Mouse (Mus musculus): ENCODE results near the gene Cdk11b.

The Cdk11b gene

DNA sequence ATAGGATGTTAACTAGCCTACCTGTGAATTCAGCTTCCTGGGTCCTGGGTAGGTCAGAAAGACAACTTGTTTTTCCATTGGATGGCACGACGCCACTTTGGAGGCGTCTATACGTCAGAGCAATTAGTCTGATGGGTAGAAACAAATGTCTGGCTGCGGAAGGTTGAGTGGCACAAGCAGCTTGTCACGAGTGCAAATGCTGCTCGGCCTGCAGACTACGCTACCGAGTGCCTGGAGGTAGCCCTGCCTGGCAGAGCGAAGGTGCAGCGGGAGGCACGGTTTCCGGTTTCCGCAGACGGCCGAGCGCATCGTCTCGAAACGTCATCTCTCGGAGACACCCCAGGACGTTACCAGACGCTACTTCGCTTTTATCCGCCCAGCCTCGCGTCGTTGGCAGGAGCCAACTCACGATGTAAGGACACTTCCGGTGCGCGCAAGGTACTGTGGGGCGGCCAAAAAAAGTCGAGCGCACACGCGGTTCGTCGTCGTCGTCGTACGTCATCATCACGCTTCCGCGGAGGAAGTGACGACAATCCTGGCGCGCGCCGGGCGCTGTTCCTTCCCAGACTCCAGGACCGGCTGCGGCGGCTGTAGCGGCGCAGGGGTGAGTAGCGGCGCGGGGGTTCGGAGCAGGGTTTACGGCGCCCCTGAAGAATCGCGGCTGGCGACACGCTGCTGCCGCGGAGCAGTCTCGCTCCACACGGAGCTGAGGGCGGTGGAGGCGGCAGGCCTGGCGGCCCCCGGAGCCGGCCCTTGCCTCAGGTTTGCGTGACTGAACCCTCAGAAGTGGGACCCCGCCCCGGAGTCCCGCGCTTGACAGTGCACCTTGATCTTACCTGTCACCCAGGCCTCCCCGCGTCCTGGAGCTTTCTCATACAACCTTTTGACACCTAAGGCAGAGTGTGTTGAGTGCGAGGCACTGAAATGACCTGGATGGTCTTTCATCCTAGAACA lies at the start of gene Cdk11b:
Cdk11b (plus strand) TSS at position 517 of the 954 bp plus-strand sequence.
- DNase-seq: peak; percentile 96 to 97

DNA sequence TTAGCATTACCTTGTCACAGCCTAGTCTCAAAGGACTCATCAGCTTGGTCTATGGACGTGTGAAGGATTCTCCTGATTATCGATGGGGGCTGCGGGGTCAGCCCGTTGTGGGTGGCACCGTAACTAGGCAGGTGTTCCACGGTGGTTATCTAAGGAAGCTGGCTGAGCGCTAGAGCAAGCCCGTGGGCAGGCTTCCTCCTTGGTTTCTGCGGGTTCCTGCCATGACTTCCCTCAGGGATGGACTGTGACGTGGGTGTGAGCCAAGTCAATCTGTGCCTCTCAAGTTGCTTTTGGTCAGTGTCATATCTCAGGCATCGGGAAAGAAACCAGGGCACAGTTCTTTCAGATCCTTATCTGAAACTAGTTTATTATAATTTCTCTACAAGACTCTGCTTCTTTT lies 49.7 kb upstream of the Cdk11b start:
- peak; percentile 31 for DNase-seq

DNA sequence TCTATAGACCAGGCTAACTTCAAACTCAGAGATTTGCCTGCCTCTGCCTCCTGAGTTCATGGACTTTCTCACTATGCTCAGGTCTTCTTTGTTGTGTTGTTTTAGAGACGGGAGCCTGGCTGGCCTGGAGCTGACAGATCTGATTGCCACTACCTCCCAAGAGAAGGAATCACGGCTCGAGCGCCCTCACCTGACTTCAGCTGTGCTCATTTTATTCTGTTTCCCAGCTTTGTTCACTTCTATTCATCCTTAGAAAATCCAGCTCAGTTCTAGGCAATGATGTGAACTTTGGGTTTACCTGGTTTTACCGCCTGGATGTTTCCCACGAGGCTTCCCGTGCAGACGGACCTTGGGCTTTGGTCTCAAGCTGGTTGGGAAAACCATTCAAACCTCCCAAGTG lies 49.1 kb upstream of the Cdk11b start:
- DNase-seq: no peak

DNA sequence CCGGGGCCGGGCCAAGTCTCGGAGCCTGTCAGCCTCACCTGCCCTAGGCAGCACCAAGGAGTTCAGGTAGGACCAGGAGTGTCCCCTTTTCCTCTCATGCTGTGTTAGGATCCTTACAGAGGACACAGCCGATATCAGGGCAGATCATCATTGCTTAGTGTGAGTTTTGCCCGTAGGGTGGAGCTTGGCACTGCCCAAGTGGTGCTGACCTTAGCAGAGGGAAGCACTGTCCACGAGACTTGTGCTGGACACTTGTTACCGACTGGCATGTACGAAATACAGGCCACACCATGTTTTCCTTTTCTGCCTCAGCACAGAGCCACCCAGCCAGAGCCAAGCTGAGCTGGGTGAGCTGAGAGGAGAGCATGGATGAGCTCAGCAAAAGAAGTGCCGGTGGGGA lies 47.5 kb upstream of the Cdk11b start:
- DNase-seq: no peak

DNA sequence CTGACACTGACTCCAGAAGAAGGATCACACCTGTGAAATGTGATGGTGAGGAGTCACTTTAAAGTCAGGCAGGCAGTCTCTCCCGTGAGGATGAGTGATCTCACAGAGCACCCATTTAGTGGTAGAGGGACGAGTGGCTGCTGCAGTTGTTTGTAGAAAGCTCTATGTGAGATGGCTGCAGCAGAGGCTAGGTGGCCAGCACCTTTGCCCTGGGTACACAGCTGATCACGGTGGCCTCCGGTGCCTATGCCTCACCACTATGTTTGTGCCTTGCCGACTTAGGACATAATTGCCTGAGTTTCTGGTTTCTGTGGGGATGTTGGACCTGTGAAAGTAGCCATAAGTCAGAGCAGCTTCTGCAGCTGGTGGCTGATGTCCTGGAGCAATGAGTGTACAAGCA lies 46.9 kb upstream of the Cdk11b start:
- no peak for DNase-seq

DNA sequence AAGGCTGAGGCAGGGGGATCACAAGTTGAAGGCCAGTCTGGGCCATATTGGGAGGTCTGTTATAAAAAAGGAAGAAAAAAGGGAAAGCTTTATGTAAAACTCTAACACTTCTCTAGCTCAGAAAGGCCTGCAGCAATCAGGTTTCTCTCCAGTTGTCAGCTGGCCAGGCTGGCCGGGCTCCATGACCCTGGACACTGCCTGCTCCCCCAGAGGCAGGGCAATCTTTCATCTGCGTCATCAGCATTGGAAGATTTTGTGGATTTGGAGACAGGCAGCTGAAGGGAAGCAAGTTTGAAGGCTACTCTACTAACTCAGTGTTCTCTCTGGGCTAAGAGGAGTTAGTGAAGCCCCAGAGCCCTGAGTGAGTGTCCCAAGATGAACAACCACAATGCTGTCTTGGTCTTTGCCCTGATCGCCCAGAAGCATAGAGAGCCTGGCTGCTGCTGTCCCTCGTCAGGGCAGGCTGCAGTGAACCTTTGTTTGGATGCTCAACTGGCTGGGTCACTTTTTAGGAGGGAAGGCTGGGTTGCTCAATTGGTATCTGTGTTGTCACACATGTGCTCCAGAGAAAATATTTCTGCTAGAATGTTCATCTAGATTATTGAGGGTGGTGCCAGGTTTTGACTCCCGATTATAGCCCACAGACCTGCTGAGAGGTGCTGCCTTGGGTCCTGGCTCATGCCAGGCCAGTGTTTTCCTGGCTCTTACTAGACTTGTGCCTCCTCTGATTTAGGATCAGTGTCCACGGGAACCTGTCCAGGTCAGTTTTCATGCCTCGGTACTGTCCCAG lies 46.1 kb upstream of the Cdk11b start:
- DNase-seq: no peak

DNA sequence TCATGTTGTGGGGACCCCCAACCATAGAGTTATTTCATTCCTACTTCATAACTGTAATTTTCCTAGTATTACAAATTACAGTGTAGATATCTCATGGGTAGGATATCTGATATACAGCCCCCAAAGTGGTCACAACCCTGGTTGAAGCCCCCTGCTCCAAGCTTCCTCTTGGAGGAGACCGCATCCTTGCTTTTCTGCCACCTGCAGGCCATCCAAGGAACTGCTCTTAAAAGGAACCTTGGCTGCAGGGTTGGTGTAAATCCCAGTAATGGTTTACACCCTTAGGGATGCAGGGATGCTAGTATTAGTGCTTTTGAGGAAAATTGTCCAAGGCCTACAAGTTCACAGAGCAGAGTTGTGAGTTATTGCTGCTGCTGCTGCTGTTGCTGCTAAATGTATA lies 44.2 kb upstream of the Cdk11b start:
- peak; percentile 63 to 69 for DNase-seq

DNA sequence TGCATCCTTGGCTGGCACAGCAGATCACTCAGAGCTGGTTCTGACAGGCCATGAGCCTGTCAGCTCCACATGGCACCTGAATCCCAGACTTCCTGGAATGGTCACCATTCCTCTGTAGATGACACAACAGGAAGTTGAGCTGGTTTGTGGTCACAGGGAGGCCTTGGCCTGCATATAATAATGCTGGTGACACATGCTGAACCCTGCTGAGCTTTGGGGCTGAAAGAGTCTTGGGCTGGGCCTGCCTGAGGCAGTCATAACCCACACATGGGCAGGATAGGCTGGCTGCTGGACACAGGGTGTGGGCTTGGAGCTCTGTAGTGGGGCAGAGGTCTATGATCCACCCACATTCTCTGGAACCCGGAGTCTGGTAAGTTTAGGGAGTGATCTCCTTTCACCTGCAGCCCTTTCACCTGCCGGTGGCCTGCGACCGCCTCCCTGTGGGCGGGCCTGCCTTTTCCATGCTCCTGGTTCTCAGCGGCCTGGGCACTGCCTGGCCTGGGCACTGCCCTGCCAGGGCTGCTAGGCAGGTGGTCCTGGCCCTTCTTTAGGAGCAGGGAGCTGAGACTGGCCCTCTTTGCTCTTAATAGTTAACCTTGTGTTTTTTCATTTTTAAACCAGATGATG lies 42.3 kb upstream of the Cdk11b start:
- no peak for DNase-seq

DNA sequence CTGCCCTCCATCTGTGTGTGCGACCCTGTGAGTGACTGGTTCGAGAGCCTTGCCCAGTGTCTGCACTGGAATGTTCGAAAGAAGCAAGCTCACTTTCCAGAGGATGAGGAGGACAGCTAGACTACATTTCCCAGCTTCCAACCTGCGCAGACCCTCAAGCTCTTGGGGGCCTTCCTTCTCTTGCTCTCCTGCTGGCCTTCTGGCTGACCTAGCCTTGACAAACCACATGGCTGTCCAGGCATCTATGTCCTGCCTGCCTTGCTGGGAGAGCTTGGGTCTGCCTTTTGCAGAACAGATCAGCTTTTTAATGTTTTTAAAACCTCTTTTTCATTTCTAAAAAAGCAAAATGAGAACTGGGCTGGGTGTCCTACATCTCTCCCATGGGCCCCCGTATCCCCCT lies 35.3 kb upstream of the Cdk11b start:
- no peak for DNase-seq

DNA sequence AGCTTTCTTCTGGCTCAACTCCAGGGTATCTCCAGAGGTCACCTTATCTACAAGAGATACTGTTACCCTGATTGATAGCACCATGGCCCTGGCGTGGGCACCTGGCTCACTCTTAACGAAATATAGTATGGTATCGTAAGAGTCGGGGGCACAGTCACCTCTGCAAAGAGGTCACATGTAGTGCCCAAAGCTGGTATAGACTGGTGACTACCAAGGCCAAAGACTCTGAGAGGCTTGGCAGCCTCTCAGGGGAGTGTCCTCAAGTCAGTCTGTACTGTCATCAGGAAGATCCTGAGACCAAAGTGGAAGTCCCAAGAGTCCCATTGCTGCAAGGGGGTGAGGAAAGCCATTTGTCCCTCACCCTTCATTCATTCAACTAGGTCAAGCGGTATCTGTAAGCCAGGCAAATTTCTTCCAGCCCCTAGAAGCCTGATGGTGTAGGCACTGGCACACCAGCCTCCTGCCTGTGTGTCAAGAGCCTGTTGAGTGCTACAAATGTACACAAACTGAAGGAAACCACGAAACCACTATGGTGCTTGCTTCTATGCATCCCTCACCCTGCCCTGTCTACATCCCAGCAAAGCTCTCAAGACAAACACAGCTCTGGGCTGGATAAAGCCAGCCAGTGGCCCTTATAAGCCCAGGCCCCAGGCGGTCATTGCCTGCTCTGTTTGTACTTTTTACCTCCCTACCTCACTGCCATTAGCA lies 33.5 kb upstream of the Cdk11b start:
- DNase-seq: no peak

DNA sequence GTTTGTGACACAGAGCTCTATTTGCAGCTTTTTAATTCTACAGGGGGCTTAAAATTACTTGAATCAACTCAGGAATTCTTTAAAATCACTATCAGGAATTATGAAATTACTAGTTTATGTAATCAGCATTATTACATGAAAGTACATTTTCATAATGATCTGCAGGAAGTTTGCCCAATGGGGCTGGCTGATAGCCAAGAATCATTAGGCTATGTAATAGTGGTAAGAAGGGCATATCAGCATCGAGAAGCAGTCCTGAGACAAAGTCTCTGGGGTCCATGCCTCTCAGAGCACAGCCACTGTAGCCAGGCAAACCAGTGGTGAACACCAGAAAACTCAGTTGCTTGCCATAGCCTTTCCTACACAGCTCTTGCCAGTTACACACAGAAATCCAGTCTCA lies 30.9 kb upstream of the Cdk11b start:
- no peak for DNase-seq

DNA sequence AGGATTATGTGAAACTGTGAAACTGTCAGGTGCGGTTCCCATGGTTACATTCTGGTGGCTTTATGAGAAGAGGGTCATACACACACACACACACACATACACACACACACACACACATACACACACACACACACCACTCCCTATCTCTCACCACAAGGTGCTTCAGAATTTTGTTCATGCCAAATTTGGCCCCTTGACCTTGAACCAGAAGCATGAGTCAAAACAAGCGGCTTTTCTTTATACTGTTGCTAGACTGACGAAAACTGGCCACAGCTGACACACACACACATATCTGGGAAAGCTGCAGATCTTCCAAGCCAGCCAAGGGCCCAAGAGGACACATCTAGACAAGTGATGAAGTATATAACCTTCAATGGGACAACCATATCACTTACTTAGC lies 28.9 kb upstream of the Cdk11b start:
- no peak for DNase-seq

DNA sequence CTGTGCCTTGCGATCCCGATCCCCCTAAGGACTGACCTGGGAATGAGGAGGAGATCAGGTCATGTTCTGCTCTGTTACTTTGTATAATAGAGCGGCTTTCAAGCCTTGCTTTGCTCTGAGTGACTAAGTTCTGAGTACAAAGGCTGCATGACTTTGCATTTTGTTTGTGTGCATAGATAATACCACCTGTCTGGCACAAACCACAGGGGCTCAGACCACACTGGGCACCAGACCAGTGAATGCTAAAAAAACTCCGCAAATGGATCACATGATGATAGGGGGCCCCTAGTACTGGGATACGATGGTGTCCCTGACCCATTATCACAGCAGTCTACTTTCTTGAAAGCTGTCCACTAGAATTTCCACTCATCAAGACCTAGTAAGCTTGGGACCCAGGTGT lies 28.0 kb upstream of the Cdk11b start:
- no peak for DNase-seq

DNA sequence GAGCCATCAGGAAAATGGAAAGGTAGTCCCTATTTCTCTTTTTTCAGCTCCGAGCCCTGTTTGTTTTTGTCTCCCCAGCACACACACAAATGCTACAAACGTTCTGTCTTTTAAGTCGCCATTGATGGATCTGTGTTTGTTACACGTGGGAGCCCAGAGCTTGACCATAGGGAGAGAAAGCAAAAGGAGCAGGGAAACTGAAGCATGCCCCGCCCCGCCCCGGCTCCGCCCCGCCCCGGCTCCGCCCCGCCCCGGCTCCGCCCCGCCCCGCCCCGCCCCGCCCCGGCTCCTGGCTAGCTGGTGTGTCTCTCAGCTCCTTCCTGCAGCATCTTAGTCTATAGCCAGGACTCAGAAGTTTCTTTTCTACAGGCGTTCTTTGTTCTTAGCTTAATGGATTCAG lies 26.1 kb upstream of the Cdk11b start:
- DNase-seq: no peak

DNA sequence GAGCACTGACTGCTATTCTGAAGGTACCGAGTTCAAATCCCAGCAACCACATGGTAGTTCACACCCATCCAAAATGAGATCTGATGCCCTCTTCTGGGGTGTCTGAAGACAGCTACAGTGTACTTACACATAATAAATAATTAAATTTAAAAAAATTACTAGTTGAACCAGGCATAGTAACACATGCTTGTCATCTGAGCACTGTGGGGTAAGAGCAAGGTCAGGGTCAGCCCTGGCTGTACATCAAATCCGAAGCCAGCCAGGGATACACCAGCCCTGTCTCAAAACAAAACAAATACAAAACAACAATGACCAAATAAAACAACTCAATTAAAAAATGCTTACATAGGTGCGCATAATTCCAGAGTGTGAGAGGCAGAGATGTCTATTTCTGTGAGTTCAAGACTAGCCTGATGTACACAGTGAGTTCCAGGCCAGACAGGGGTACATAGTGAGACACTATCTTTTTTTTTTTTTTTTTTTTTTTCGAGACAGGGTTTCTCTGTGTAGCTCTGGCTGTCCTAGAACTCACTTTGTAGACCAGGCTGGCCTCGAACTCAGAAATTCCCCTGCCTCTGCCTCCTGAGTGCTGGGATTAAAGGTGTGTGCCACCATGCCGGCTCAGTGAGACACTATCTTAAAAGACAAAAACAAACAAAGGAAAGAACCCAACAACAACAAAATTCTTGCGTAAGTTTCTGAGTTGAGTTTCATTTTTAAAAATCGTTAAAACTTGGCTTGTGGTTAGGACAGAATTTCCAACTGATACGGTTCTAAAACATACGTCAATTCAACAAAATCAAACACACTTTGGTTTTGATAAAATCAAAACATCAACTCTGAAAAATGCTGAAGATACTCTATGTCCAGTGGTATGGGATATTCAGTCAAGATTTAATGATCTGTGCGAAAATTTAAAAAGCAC lies 24.5 kb upstream of the Cdk11b start:
- DNase-seq: no peak

DNA sequence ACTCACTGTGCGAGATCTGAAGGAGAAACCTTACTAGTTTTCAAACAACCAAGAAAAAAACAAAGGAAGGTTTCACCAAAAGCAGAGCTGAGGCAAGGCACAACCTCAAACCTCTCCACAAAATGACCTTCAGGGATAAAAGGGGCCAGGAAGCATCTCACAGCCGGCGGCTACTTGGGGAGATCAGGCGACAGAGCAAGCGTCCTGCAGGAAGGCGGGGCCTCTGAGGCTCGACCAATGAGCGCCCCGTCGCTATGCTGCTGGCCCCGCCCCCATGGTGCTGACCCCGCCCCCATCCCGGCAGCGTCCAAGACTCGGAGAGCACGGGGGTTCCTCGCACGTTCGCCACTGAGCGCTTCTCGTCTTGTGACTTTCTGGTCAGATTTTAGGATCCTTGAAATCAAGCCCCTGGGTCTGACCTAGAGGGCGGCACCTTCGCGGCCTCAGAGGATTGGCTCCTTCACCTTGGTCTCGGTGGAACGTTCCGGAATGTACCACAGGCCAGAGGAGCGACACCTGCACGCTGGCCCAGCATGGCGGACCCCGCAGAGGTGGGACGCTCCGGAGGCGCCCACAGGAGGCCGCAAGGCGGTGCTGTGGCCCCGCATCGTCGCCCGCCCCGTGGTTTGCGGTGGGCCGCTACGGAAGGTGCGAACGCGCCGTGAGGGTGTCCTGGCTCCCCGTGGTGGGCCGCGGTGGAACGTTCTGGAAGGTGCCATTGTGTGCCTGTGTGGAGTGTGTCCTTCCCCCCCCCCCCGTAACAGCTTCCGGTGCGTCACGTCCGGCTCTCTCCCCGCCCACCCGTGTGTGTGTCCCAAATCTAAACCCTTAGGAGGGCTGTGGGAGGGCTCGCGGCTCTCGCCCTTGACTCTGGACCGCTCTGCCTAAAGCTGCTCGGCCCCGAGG lies 23.3 kb upstream of the Cdk11b start, which contains the start of gene Slc35e2:
Slc35e2 (plus strand) TSS at position 326 of the 906 bp plus-strand sequence.
- DNase-seq: peak; percentile 95 to 96

DNA sequence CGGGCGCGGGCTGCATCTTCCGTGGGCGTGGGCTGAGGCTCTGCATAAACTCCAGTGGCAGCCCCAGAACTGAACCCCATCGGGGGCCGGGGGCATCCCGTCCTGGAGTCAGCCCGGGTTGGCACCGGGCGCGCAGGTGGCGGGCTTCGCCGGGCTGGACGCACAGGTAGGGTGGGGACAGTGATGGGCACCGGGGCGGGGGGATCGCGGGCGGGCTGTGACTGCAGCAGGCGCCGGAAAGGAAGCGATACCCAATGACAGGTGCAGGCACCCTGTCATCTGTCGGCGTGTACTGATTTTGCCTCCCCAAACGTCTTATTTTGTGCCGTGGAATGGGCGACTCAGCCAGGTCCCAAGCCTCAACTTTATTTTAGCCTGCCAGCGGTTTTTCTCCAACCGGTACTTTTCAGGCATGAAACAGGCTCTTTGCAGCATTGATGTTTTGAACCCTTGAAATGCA lies 22.6 kb upstream of the Cdk11b start:
- DNase-seq: no peak

DNA sequence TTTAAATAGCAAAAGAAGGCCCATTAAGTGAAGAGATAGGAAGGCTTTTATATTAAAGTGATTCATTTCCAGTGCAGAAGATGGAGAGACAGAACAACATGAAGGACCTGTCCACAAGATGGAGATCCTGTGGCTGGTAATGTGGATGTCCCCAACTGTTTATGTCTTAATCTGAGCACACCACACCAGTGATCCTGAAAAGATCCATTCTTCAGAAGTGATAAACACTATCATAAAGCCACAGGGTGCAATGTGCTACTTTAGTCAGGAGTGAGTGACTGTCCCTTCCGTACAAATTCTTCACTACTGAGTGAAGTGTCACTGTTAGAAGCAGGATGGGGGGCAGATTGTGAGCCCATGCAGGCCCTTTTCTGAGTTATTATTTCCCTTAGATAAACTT lies 21.9 kb upstream of the Cdk11b start:
- no peak for DNase-seq

DNA sequence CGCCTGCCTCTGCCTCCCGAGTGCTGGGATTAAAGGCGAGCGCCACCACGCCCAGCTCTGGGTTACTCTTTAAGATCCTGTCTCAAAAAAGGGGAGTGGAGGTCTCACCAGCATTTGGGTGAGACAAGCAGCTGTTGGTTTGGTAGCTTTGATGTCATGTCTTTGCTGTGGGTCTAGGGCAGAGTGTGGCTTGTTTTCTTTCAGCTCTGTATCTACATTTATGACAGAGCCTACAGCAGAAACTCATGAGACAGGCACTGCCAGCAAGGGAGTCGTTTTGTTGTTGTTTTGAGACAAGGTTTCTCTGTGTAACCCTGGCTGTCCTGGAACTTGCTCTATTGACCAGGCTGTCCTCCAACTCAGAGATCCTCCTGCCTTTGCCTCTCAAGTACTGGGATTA lies 20.9 kb upstream of the Cdk11b start:
- DNase-seq: no peak

DNA sequence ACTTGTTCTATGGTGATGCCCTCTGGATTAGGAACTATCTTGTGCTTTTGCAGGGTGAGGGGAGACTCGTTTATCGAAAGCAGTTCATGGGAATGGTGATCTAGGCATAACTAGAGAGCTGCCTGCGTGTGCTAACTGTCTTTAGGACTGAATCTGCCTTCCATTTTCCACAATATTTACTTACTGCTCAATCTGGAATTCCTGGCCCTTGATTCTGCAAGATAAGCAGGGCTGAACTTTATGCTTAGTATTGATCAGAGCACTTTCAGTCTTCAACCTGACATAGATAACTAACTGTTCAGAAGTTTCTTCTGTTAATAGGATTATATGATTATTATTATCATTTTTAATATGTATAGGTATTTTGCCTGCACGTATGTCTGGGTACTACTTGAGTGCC lies 19.5 kb upstream of the Cdk11b start:
- DNase-seq: no peak

Measured in cerebellum, postnatal 36 days (tissue).